Mouse (Mus musculus): ENCODE measurements around the gene Gm49661.

Gene Gm49661

DNA sequence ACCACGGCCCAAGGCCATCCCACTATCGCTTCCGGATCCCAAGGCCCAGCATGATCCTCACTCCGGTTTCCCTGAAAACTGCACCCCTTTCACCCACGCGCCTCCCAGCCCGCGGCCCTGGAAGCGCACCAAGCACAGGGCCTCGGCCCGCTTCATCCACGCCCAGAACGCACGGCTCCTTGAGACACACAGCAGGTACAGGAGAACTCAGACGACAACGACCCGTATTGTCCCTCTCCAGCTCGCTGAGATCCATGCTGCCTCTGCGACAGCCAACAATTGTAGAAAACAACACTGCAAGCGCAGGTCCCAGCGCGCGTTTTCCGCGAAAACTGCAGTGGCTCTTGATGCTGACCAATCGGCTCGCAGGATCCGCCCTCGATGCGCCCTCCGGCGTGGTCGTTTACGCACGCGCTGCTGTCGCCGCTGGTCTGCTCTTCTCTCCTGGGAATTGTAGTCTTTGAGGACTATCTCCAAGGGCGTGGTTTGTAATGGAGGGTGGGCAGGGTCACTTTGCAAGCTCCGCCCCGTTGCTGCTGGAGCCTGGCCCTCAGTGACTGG, 3.4 kb downstream of the Gm49661 start:
- peak; percentile 97 for DNase-seq

DNA sequence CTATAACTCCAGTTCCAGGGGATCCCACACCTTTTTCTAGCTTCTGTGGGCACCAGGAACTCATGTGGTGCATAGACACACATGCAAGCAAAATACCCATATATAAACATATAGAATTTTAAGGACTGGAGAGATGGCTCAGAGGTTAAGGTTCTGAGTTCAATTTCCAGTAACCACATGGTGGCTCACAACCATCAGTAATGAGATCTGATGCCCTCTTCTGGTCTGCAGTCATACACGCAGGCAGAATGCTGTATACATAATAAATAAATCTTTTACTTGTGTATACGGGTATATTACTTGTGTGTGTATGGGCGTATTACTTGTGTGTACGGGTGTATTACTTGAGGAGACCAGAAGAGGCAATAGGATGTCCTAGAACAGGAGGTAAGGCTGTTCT, 5.3 kb downstream of the Gm49661 start:
- no peak for DNase-seq

DNA sequence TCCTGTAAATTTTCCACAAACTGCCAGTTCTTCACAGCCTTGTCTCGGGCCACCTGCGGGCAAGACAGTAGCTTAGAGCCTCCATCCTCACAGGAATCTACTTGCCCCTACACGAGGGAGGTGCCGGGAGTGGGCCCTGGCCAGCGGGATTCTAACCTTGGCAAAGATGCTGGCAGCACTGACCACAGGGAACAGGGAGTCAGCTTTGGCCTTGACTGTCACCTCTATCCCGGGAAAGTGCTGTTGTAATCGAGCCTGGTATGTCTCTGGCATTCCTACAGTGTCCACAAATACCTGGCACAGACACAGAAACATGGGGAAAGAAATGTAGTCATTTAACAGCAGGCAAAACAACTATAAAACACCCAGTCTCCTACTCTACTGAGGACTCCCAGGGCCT, 9.4 kb downstream of the Gm49661 start:
- DNase-seq = no peak

DNA sequence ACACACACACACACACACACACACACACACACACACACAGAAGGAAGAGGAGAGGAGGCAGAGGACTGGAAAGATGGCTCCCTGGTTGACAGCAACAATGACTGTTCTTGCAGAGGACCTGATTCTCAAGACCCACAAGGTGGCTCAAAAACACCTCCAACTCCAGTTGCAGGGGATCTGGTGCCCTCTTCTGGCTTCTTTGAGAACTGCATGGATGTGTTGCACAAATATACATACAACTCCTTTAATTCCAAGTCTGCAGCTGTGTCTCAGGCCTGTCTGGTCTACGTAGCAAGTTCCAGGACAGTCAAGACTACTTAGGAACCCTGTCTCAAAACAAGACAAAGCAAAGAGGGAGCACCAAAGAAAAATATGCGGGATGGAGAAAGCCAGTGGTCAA, 12.5 kb downstream of the Gm49661 start:
- DNase-seq = peak; percentile 71

DNA sequence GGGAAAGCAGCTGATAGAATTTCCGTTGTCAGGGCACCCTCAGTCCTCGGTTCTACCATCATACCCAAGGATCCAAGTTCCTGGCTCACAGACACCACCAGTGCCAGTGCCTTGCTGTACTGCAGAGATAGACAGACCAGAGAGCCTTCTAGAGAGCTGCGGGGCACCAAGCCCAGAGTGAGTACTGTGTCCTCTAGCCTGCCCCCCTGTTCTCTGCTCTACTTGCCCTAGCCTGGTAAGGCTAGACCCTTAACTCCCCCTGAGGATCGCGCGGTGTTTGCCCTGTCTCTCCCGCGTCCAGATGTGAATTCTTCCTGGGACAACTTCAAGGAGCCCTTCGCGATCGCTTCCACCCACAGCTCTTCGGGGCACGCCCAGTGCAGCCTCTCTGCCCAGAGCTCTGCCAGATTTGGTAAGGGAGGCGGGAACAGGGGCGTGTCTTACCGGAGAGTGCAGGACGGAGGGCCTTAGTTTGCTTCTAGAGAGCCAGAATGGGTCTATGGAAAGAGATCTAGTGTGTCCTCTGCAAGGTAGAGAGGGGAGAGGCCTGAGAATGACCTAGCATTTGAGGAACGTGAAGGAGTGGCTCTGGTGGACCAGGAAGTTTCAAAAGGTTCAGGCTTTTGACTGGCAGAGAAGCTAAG, 16.5 kb downstream of the Gm49661 start:
- DNase-seq = no peak

DNA sequence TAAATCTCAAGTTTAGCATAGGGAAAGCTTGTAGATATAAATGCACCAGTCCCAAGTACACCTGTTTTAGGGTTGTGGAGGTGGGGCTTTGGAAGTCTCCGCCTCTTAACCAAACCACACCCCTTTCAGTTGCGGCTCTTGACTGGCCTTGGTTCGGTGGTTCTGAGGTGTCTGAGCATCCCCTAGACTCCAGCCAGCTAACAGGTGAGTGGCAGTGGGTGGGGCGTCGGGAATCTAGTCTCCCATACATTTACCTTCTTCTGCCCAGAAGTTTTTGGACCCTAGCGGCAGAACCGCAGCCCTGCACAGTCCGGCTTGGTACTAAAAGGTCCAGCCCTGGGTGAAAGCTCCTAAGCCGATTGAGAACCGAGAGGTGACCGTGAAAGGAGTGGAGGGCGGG, 19.5 kb downstream of the Gm49661 start:
- no peak for DNase-seq

DNA sequence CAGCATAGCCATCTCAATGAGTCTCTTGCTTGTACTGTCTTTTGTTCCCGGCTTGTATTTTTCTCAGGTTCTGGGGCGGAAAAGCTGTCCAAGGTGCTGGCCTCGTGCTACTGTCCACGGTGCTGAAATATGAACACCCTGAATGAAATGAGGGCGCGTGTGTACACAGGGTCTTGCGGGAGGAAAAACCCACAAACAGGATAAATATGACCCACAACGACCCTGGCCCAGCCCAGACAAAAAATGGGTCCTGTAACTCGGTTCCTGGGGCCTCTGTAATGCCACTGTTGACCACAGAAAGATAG, 22.0 kb downstream of the Gm49661 start:
- no peak for DNase-seq

DNA sequence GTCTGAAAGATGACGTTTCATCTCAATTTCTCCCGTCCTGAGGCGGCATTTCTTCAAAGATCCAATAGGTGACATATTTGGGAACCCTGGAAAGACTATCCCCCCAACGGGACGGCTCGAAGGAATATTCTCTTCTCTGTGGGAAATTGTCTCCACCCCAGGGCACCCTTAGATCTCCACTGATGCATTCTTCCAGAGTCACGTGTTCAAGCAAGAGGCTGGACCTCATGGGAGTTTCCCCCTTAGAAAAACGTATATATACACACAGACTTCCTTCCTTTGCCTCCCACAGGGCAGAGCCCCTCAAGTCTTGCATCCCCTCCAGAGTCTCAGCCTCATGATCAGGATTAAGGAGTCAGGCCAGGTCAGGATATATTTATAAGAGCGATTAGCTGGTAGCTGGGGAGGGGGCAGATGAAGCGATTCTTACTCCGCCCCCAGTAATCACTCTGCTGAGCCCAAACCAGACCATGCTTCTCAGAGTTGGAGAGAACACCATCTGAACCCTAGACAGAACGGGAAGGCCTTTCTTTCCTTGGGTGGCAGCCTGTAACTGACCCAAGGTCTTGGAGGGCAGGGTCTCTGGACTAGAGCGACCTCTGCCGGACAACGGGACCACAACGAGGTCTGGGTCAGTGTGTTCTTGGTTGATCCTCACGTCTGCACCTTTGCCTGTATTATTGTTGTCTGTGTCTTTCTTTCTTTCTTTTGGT, 22.5 kb downstream of the Gm49661 start, which contains the start of gene Rtbdn:
TSS of gene Rtbdn (plus strand) at position 464 of the 713 bp plus-strand sequence.
- DNase-seq = no peak

GRCm38 (mm10) chr8:84945633-84946527, 23.4 kb downstream of the Gm49661 start:
- peak; percentile 45 for DNase-seq

GRCm38 (mm10) chr8:84945235-84945632, 24.0 kb downstream of the Gm49661 start:
- peak; percentile 89 for DNase-seq

DNA sequence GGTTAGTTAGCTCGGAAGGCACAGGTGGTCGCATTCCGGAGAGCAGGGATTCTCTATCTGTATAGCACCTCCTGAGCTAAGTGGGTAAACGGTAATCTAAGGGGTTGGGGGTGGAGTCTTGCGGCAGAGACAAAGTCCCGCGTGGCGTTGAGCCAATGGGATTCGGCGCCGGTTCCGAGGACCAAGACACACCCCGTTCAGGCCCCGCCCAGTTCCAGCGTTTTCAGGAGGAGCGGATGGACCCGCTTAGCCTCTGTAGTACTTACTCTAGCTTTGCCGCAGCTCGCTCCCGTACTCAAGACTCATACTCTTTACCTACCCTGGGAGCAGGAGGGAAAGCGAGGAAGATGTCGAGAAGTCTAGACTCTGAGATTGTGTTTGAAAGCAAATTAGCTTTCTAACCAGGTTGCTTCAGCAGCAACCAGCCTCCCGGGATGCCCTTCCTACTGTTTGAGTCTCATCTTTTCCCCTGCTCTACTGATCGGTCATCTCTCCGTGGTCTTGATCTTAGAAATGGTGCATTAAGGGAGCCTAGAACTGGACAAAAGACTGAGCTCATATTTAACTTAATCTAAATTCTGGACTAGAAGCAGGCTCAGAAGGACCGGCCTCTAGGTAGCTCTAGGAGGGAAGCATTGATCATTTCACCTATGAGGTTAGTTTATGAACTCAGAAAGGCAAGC, 24.6 kb downstream of the Gm49661 start:
- peak; percentile 84 for DNase-seq

- DNase-seq = no peak
Observed at GRCm38 (mm10) chr8:84943699-84944098, 25.5 kb downstream of the Gm49661 start.

GRCm38 (mm10) chr8:84937620-84938485, 31.4 kb downstream of the Gm49661 start:
- DNase-seq = no peak

- DNase-seq = peak; percentile 81
Observed at GRCm38 (mm10) chr8:84936962-84937546, 32.2 kb downstream of the Gm49661 start, which contains the start of gene Mast1. Gene Mast1, minus strand, starts transcription at chr8:84937359.

GRCm38 (mm10) chr8:84936041-84936961, 32.9 kb downstream of the Gm49661 start:
- no peak for DNase-seq

- DNase-seq = no peak
Observed at GRCm38 (mm10) chr8:84935489-84935888, 33.7 kb downstream of the Gm49661 start.

- peak; percentile 62 for DNase-seq
Observed at GRCm38 (mm10) chr8:84934860-84935259, 34.4 kb downstream of the Gm49661 start.

DNA sequence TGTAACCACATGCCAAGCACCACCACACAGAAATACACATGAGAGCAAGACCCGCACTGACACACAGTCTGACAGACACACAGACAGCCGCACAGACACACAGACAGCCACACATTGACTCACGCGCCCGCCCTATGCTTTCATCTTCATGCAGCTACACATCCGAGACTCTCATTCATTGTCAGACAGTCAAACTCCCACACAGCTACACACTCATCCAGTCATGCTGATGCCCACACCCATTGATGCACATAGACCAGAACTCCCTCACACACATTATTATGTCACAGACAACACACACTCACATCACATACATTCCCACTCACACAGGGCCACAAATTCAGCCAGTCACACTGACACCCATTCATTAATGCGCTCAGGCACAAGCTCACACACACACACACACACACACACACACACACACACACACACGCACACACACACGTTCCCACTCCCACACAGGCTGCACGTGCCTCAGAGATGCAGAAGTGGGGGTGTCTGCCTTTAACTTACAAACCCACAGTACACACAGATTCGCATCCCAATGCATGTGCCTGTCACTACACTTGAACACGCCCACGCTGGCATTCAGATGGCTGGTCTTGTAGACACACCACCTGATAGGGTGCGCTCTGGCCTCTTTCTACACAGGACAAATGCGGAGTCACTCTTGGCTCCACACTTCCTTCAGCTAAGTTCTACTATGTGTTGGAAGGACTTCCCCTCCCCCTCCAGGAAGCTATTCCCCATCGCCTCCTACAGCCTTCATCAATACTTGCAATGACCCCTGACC, 35.3 kb downstream of the Gm49661 start:
- DNase-seq = peak; percentile 58

DNA sequence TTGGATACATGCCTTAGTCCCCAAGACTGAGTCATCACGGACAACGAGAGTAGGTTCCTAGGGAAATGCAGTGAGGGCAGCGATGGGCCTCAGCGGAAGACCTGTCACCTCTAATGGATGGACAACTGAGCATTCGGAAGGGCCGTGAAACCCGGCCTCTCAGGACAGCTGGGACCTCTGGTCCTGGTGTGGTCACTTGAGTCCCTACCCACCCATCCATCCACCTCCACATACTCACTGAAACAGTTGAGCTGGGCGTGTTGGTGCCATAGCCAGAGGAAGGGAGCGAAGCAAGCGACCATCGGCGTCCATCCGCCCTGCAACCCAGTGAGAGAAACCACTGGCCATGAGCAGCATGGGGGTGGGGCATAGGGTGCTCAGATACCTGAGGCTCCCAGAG, 38.7 kb downstream of the Gm49661 start:
- no peak for DNase-seq

Measured in right cerebral cortex, adult 18-20 months (tissue).